Mouse (Mus musculus) CD4-positive helper T cell, adult 2 months (primary cell): ENCODE data around the gene Stxbp6.

Experiments
- DNase-seq: peaks from one replicate; pipeline ENCODE4 v3.0.0-alpha.2; 2012; ENCODE audit warnings: low read depth, missing footprints, low spot score

Stxbp6 gene

GRCm38 (mm10) chr12:44996897-44997296 is 77.6 kb downstream of the Stxbp6 start:
- DNase-seq = no peak

DNA sequence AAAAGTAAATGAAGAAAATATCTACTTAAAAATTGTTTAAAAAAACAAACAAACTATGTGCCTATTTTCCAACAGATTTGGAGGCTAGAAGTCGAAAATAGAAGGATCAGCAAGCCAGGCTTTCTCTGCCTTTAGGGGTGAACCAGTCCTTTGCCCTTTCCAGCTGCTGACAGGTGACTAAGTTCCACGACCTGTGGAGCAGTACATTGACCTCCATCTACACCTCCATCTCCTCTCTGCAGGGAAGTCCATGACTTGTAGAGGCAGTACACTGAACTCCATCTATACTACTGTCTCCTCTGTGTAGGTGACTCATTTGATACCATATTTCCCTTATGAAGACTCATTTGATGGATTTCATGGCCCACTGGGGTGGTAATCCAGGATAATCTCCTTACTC is 78.2 kb downstream of the Stxbp6 start:
- no peak for DNase-seq

- no peak for DNase-seq
Measured at GRCm38 (mm10) chr12:44993391-44993790, 81.1 kb downstream of the Stxbp6 start.

DNA sequence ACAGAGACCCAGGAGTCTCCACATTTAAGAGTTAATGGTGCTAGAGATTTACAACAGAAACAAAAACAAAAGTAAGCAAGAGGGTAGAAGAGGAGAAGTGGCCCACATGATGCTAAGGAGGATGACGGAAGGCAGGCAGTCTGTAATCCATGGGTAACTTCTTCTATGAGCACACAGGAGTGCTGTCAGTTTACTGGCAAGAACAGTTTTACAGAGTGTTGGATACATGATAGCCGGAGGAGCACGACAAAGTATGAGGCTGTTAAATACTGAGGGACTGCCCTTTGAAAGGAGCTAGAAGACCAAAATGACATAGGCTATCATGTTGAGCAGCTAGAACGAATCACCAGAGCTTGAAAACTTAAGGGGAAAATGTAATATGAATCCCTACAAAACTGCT is 81.7 kb downstream of the Stxbp6 start:
- no peak for DNase-seq

GRCm38 (mm10) chr12:44990379-44990778 is 84.1 kb downstream of the Stxbp6 start:
- no peak for DNase-seq

DNA sequence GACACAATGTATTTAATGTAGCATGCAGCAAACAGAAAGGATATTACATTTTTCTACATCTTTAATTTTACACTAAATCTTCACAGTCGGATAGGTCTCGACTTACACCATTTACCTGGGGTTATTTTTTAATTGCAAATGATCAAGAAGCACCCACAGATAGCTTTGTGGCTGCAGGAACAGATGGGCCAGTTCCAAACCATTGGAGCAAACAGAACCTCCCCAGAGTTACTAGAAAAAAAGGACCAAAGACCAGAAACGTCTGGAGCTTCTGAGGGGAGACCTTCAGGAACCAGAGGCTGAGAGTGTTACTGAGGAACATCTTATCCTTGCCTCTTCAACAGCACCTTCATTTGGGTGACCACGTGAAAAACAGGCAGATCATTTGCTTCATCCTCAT is 85.5 kb downstream of the Stxbp6 start:
- DNase-seq = no peak

DNA sequence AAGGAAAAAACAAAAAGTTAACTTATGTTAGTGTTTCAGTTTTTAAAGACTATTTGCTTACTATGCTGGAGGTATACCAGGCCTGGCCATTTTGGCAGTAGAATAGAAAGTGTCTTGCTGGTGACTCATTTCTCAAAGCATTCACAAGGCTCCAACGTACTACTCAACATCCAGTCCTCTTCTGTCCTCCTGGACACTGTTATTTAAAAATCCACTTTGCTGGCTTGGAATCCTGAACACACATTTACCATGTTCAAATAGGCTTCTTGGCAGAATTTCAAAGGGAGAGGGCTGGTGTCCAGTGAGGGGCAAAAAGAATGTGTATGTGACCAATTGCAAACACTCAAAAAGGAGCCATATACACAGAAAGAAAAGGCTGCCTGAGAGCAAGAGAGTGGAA is 86.7 kb downstream of the Stxbp6 start:
- no peak for DNase-seq

DNA sequence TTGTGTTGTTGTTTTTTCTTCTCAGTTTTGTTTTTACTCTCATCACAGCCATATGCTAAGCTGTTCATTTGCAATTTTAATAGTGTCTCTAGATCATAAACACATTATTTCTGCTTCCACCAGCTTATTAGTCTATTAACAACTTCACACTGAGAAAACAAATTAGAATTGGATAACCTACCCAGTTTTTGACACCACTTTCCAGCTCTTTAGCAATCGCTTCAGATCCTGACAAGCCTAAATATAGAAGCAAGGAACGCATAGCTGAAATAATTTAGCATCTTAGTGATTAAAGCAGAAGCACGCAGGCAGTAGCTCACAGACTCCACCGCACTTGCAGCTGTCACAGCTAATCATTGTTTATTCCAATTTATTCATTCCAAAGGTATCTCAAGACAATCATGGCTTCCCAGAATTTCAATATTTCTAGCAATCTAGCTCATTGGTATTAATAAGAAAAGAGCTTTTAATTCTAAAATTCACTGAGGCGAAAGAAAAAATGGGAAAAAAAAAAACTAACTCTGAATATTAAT is 95.1 kb downstream of the Stxbp6 start:
- no peak for DNase-seq

GRCm38 (mm10) chr12:44975266-44975665 is 99.2 kb downstream of the Stxbp6 start:
- no peak for DNase-seq

DNA sequence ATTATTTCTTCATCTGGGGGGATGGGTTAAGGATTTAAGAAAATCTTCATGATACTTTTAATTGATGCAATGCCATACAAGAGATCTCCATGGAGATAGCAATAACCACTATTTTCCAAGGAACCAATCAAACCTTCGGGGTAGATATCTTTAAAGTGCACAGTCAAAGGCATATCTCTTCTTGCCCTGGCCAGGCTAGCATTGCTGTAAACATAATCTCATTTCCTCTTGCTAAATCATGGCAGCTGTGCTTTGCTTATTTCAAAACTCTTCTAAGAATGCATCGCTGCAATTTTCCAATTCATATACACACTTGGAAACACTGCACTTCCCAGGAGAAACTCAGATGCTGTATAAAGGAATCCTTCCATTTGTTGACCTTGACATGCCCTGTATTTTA is 103.0 kb downstream of the Stxbp6 start:
- no peak for DNase-seq

DNA sequence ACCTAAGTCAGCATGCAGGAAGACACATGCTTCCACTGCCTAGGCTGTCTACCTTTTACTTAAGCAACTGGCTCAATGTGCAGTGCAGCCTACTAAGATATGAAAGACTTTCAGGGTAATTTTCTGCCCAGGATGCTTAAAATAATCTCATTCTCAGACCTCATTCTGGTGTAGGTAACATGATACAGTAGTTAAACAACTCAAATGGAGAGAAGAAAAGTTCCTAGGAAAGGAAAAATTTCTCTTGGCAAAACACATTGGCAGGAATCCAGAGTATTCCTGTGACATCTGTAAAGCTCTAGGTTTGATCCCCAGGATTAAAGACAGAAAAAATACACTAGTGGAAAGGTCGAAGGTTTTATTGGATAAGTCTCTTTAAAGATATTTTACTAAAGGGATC is 107.1 kb downstream of the Stxbp6 start:
- no peak for DNase-seq

DNA sequence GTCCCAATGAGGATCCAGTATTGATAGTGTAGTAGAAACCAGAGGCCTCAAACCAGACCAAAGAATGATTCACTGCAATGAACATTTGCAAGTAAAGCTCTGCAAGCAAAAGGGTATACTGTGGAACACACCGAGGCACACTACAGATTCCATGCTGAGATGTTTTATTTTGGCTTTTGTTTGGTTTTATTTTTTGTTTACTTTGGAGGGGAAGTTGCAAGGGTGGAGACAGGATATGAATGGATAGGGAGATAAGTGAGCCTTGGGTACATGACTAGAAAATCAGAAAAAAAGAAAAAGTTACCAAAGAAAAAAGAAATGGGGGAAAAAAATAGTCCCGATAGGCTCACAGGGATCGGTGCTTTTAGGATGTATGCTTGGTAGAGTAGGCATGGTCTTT is 117.0 kb downstream of the Stxbp6 start:
- DNase-seq = no peak

GRCm38 (mm10) chr12:44953121-44953520 is 121.4 kb downstream of the Stxbp6 start:
- DNase-seq = no peak

GRCm38 (mm10) chr12:44952072-44952471 is 122.4 kb downstream of the Stxbp6 start:
- DNase-seq = no peak

GRCm38 (mm10) chr12:44950559-44950958 is 124.0 kb downstream of the Stxbp6 start:
- no peak for DNase-seq

- no peak for DNase-seq
Measured at GRCm38 (mm10) chr12:44947823-44948222, 126.7 kb downstream of the Stxbp6 start.

DNA sequence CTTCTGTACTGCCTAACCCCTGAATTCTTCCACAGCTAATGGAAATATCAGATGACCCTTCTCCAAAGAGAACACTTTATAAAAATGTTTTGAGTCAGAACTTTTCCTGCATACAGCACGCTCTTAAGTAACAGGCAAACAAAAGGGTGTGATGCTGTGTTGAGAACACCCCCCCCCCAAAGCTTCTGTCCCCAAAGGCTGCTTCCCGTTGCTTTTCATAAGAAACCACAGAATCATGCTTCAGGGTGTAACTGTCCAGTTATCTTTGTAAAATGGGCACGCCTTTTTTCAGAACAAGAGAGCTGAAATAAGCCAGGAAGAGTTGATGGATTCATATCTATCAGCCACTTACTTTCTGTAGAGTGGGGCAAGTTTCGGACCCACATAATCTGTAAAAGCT is 134.2 kb downstream of the Stxbp6 start:
- no peak for DNase-seq

GRCm38 (mm10) chr12:44939106-44939505 is 135.4 kb downstream of the Stxbp6 start:
- DNase-seq = no peak

DNA sequence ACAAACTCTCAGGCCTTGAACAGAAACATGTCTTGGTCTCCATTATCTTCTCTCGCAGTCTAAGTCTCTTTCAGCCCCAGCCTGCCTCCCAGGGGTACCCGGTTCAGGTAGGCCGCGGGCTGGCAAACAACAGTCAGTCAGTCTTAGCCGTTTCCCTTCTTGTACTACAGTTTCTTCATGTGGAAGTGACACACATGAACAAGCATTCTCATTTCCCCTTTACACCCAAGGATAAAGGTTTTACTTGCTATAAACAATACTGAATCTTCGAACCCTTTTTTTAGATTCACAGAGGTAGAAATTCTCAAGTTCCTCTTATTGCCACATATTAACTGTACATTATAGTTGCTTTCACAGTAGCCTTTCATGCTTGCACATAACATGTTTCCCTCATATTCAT is 141.6 kb downstream of the Stxbp6 start:
- DNase-seq = no peak

DNA sequence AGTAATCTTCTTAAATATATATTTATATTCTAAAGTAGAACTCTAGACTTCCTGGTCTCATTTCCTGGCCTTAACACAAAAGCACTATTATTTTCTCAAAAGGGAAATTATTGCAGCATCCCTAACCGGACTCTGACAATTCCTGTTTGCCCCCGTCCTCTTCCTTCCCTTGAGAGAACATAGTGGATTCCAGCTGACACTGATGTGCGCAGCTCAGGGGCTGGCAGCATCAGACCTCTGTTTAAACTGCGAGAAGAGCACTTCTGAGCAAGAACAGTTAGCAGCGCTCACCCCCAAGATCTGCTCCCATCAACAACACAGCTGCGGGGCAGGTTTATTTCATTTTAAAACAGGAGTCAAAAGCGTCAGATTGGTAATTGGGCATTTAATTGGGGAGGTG is 142.8 kb downstream of the Stxbp6 start:
- DNase-seq = no peak

- no peak for DNase-seq
Measured at GRCm38 (mm10) chr12:44928456-44928855, 146.1 kb downstream of the Stxbp6 start.

GRCm38 (mm10) chr12:44925901-44926300 is 148.6 kb downstream of the Stxbp6 start:
- no peak for DNase-seq

GRCm38 (mm10) chr12:44923273-44923672 is 151.2 kb downstream of the Stxbp6 start:
- DNase-seq = no peak

DNA sequence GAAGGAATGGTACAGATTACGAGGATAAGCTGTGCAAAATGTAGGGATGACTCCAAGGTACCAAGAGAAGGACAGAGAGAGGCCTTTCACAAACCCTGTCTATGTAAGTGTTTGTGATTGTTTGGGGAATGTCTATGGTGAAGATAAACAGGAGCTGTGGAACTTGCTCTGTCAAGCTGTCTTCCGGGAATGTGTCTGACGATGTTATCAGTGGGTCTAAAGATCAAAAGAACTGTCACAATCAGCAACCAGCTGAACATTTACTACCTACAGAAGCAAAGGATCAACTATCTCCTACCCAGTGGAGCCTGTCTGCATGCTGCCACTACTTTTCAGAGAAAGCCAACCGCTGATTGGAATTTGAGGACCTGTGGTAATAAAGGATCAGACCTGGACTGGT is 152.3 kb downstream of the Stxbp6 start:
- no peak for DNase-seq
